Mouse (Mus musculus) Patski (cell line): ENCODE measurements around the gene Plekhm1. TPM values are rescaled to one million over a fixed set of nuclear protein-coding genes. Genes with fewer than 3 reads are reported as not detected.
"Not testable (repeated sequence)": the region's sequence is repeated elsewhere in the genome, so short reads cannot be mapped to it uniquely, and the experiment has no call there.

Source experiments
- ATAC-seq: fragments of 100-300 bp; one replicate; pipeline ENCODE4 v1.8.0; 2021
- CTCF ChIA-PET: fragments of 350-600 bp; sonication (Branson Sonifier 250); formaldehyde crosslinking; loops from one replicate; lab custom pipeline; 2022; ENCODE audit warnings: inconsistent platforms; lab: Charles Lee
- POLR2A ChIA-PET: fragments of 350-600 bp; sonication (Branson Sonifier 250); formaldehyde crosslinking; loops from one replicate; lab custom pipeline; 2022; ENCODE audit warnings: antibody characterized with exemption, inconsistent platforms; lab: Charles Lee
- DNase-seq: peaks from one replicate; pipeline ENCODE4 v3.0.0-alpha.2; 2011; ENCODE audit warnings: low read depth, low spot score
- H3K27me3 ChIP-seq: fragments of 371-371 bp; one replicate; pipeline ENCODE4 v1.5.1; 2021
- CTCF ChIP-seq: fragments of 100-300 bp; IDR thresholded peaks from one replicate; pipeline ENCODE4 v1.5.1; 2021
- in situ Hi-C: fragments of 300-500 bp; cut with MboI; formaldehyde crosslinking; loops from 3 replicates; pipeline ENCODE4 v1.11.1; 2018; ENCODE audit warnings: low pct_unique_long_range_greater_than_20kb, mixed read lengths
- polyA plus RNA-seq: library from polyadenylated mRNA; unstranded; gene quantifications from one replicate; pipeline ENCODE4 v1.2.3, GENCODE M21; 2021

The Plekhm1 gene
- polyA plus RNA-seq, 1 experiment from 2014 or later = 33.5 TPM

GRCm38 (mm10) chr11:103411301-103411700 is 1.2 kb downstream of the Plekhm1 start:
- peaks cover 2% of the 10 kb centered on the region for H3K27me3 ChIP-seq
- ATAC-seq = no peak
- POLR2A ChIA-PET = no interaction called here
- in situ Hi-C loops = loop anchor here (5.0 kb wide), 1 partner anchor 51 kb away; no protein-coding TSS in a partner anchor
- CTCF ChIA-PET = interaction anchor here (1.1 to 1.3 kb wide), 2 partner anchors 9 to 53 kb away, joined by 3 to 8 read pairs; no protein-coding TSS in a partner anchor
- TF ChIP-seq CTCF = no peak
- no peak for DNase-seq

- POLR2A ChIA-PET = no interaction called here
- in situ Hi-C loops = no loop called here
- TF ChIP-seq CTCF = no peak
- CTCF ChIA-PET = interaction anchor here (1.4 to 2.3 kb wide), 2 partner anchors 10 to 50 kb away, joined by 3 to 8 read pairs; no protein-coding TSS in a partner anchor
- DNase-seq (no peak), ATAC-seq (no peak)
- H3K27me3 ChIP-seq = no peaks in the 10 kb centered on the region
These were observed 3.6 kb downstream of the Plekhm1 start for GRCm38 (mm10) chr11:103408880-103409279.

- ATAC-seq, H3K27me3 ChIP-seq, DNase-seq, in situ Hi-C loops, POLR2A ChIA-PET: not testable (repeated sequence)
- CTCF ChIA-PET = interaction anchor here (1.7 to 2.3 kb wide), 2 partner anchors 48 to 51 kb away, joined by 3 to 8 read pairs; no protein-coding TSS in a partner anchor
These were observed 5.4 kb downstream of the Plekhm1 start for GRCm38 (mm10) chr11:103407136-103407535.

GRCm38 (mm10) chr11:103406551-103406950 is 5.9 kb downstream of the Plekhm1 start:
- POLR2A ChIA-PET = interaction anchor here (0.6 to 1.1 kb wide), 2 partner anchors 48 to 486 kb away, joined by 3 read pairs; no protein-coding TSS in a partner anchor
- DNase-seq (no peak), ATAC-seq (peak; percentile 41)
- no peaks in the 10 kb centered on the region for H3K27me3 ChIP-seq
- in situ Hi-C loops = no loop called here
- no peak for TF ChIP-seq CTCF
- CTCF ChIA-PET = interaction anchor here (1.7 kb wide), 1 partner anchor 51 kb away, joined by 3 read pairs; no protein-coding TSS in a partner anchor

- no peak for DNase-seq
- no peaks in the 10 kb centered on the region for H3K27me3 ChIP-seq
- in situ Hi-C loops = no loop called here
- ATAC-seq = no peak
- POLR2A ChIA-PET = interaction anchor here (1.1 kb wide), 1 partner anchor 47 kb away, joined by 3 read pairs; no protein-coding TSS in a partner anchor
- TF ChIP-seq CTCF = no peak
- CTCF ChIA-PET = interaction anchor here (1.1 kb wide), 1 partner anchor 11 kb away, joined by 4 read pairs; no protein-coding TSS in a partner anchor
These were observed 6.7 kb downstream of the Plekhm1 start for GRCm38 (mm10) chr11:103405814-103406213.

- ChIA-PET CTCF (no interaction called here), POLR2A (no interaction called here)
- ATAC-seq (no peak), DNase-seq (no peak)
- in situ Hi-C loops = no loop called here
- H3K27me3 ChIP-seq = no peaks in the 10 kb centered on the region
- TF ChIP-seq CTCF = no peak
These were observed 7.9 kb downstream of the Plekhm1 start for GRCm38 (mm10) chr11:103404618-103405017.

- DNase-seq (no peak), ATAC-seq (no peak)
- POLR2A ChIA-PET = no interaction called here
- in situ Hi-C loops = no loop called here
- no peak for TF ChIP-seq CTCF
- CTCF ChIA-PET = interaction anchor here (1.3 to 3.0 kb wide), 2 partner anchors 22 to 44 kb away, joined by 5 to 16 read pairs; no protein-coding TSS in a partner anchor
- no peaks in the 10 kb centered on the region for H3K27me3 ChIP-seq
These were observed 8.7 kb downstream of the Plekhm1 start for GRCm38 (mm10) chr11:103403776-103404175.

- ChIA-PET CTCF (interaction anchor here (0.7 to 3.0 kb wide), 8 partner anchors 8 to 49 kb away, joined by 3 to 16 read pairs (median 4); no protein-coding TSS in a partner anchor), POLR2A (no interaction called here)
- H3K27me3 ChIP-seq = no peaks in the 10 kb centered on the region
- ATAC-seq (no peak), DNase-seq (no peak)
- in situ Hi-C loops = no loop called here
- TF ChIP-seq CTCF = no peak
These were observed 9.7 kb downstream of the Plekhm1 start for GRCm38 (mm10) chr11:103402738-103403137.

- no peaks in the 10 kb centered on the region for H3K27me3 ChIP-seq
- POLR2A ChIA-PET = interaction anchor here (0.9 kb wide), 1 partner anchor 8 kb away, joined by 3 read pairs; no protein-coding TSS in a partner anchor
- in situ Hi-C loops = no loop called here
- CTCF ChIA-PET = interaction anchor here (0.7 to 3.0 kb wide), 9 partner anchors 9 to 48 kb away, joined by 3 to 16 read pairs (median 3); partner anchors contain the start of gene Plekhm1
- DNase-seq (no peak), ATAC-seq (peak; percentile 44)
- peak; percentile 88 for TF ChIP-seq CTCF
These were observed 10.3 kb downstream of the Plekhm1 start for GRCm38 (mm10) chr11:103402198-103402597.

GRCm38 (mm10) chr11:103399986-103400385 is 12.5 kb downstream of the Plekhm1 start:
- ChIA-PET POLR2A (interaction anchor here (0.7 to 1.0 kb wide), 2 partner anchors 13 to 259 kb away, joined by 3 to 4 read pairs; partner anchors contain the start of gene Plekhm1), CTCF (no interaction called here)
- peak; percentile 57 for DNase-seq
- H3K27me3 ChIP-seq = no peaks in the 10 kb centered on the region
- in situ Hi-C loops = loop anchor here (5.0 kb wide), 1 partner anchor 63 kb away; no protein-coding TSS in a partner anchor
- no peak for TF ChIP-seq CTCF
- peak; percentile 33 for ATAC-seq

- POLR2A ChIA-PET = no interaction called here
- no peaks in the 10 kb centered on the region for H3K27me3 ChIP-seq
- TF ChIP-seq CTCF = no peak
- in situ Hi-C loops = loop anchor here (5.0 kb wide), 1 partner anchor 62 kb away; no protein-coding TSS in a partner anchor
- DNase-seq (no peak), ATAC-seq (no peak)
- CTCF ChIA-PET = interaction anchor here (0.6 to 1.8 kb wide), 7 partner anchors 11 to 65 kb away, joined by 3 to 10 read pairs (median 4); no protein-coding TSS in a partner anchor
These were observed 13.4 kb downstream of the Plekhm1 start for GRCm38 (mm10) chr11:103399050-103399449.
